Mouse (Mus musculus): ENCODE results near the gene Eml1. TPM values are rescaled to one million over a fixed set of nuclear protein-coding genes. Genes with fewer than 3 reads are reported as not detected.
"Not testable (repeated sequence)": the region's sequence is repeated elsewhere in the genome, so short reads cannot be mapped to it uniquely, and the experiment has no call there.

Gene Eml1
- total and polyA plus RNA-seq, 3 experiments, result 13.5 to 29.6 (median 17.5) TPM

- no peak for DNase-seq
Observed at GRCm38 (mm10) chr12:108474440-108474839, 103.7 kb downstream of the Eml1 start.

DNA sequence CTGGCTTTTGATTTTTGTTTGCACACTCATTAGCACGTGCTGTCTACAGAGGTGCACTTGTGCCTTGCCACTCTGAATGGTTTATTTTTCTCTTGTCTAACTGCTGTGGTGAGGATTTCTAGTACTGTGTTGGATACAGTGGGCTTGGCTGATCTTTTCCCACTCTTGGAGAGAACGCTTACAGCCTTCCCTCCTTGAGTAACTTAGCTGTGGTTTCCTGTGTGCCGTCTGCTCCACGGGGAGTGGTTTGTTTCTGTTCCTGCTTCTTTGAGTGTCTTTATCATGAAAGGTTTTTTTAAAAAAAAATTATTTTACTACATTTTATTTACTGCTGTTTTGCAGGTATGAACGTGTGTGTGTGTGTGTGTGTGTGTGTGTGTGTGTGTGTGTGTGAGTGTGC lies 108.0 kb downstream of the Eml1 start:
- DNase-seq, result no peak

GRCm38 (mm10) chr12:108480704-108481365 lies 110.1 kb downstream of the Eml1 start:
- DNase-seq, result no peak

- DNase-seq, result no peak
Observed at GRCm38 (mm10) chr12:108489076-108489475, 118.3 kb downstream of the Eml1 start.

DNA sequence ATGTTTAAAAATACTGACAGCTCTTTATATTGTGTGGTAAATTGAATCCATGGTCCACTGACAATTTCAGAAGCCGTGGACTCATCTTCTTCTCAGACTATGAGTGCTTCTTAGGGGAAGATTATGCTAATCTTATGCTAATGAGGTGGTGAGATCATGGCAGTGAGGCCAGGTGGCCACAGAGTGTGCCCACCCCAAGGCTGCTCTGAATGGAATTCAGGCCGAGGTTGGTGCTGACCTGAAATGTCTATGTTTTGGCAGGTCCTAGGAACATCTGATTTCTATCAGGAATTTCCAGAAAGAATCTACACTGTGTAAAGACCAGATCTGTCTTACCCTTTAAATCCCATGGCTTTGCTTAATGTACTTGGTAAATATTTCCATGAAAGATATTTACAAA lies 119.0 kb downstream of the Eml1 start:
- DNase-seq, result no peak

DNA sequence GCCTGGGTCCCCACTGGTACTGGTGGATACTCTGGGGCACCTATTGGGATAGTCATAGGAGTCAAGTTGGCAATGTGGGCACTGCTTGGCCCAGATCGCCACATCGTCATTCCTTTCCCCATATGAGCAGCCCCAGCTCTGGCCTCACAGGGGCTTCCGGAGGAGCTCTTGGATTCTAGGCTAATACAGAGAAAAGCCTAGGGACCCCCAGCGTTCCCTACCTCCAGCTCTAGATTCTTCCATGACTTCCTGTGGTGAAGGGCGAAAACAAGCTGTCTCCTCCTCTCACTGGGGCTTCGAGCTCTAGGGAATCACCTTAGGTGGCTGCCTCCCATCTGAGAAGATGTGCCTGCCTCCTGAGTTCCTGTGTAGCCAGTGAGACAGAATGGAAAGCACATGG lies 119.6 kb downstream of the Eml1 start:
- DNase-seq, result no peak

DNA sequence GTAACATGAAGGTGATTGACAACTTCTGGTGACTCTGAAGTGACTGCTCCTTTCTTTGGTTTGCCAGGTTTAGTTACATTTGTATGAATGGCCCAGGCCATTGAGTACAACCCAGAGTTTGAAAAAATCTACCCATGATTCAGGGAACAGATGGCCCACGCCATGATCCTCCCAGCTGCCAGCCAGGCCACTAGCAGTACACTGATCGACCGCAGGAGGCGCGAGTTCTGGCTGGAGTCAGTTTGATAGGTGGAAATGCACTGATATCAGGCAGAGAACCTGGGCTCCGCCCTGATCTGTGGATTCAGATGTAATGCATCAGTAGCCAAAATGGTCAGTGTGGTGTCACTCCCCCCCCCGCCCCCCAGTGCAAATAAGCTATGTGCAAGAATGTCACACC lies 120.2 kb downstream of the Eml1 start:
- DNase-seq, result no peak

DNA sequence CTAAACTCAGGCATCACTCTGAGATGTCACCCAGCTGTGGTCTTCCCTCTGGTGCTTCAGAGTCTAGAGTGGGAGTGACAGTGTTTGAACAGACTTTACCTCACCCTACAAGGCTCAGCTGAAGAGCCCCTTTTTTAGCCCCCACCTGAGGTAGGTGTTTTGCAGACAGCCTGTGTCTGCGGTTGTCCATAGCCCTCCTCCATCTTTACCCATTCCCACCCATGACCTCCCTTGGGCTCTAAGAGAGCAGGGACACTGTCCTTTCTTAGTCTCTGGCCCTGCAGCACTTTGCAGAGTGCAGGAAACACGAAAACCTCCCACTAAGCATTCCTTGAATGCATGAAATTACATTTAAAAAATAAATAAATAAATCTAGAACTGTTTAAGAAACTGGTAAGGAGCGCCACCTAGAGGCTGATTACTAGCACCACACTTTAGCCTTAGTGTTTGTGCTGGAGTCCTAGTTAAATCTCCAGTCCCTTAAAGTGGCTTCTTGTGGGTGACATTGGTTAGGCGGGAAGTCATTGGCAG lies 123.3 kb downstream of the Eml1 start:
- peak; percentile 24 for DNase-seq

DNA sequence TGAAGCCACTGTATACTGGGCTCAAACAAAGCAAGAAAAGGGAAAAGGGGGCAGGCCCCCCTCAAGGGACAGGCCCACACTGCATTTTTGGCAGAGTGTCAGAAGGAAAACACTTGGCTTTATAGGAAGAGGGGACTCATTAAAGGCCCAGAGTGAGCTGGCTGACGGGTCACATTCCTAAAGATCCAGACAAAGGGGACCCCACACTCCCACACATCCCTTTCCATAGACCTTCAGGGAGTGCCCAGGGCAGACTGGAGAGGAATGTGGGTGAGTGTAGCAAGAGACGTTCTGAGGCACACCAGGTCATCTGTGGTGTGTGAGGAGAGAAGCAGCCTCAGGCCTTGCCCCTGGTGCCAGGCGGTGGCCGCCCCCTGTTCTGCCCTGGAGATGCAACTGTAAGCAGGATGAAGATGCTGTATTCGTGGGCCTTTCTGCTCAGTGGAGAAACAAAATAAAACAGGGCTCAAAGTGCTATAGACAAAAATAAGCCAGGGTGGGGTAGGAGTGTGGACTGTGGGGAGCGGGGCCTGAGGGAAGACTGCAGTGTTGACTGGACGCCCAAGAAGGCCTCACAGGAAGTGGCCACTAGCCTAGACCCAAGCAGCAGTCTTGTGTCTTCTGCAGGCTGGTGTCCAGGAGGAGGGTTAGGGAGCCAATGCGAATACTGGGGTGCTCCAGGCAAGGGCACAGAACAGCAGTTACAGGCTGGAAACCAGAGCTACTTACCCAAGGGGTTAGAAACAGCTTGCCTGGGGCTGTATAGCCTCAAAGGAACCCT lies 124.9 kb downstream of the Eml1 start:
- DNase-seq, result no peak

DNA sequence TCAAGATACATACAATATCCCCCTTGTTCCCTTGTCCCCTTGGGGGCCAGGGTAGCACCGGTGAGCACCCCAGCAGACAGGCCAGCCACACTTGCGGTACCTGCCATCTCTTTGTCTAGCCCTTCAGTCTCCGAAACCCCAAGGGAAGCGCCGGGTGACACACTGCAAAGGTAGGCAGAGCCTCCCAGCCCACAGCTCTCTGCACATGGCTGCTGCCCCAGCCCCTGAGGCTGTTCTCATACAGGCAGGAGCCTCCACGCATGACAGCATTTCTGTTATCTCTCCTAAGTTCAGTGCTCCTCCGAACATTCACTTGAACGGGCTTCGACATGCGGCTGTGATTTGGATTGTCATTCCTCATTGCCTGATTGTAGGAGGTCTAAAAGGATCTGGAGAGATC lies 132.3 kb downstream of the Eml1 start:
- DNase-seq, result no peak

GRCm38 (mm10) chr12:108503582-108503981 lies 132.8 kb downstream of the Eml1 start:
- peak; percentile 25 for DNase-seq

DNA sequence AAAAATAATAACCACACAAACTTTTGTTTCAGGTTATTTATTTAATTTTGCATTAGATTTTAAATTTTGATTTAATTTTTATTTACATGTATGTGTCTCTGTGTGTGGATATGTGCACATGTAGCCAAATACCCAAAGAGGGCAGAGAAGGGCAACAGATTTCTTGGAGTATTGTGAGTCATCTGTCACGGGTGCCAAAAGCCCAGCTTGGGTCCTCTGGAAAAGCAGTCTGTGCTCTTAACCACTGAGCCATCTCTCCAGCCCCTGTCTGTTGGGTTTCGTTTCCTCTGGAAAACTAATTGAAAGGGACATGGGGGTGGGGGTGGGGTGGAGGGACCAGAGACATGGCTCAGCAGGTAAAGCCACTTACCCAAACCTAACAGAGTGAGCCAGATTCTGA lies 135.1 kb downstream of the Eml1 start:
- no peak for DNase-seq

DNA sequence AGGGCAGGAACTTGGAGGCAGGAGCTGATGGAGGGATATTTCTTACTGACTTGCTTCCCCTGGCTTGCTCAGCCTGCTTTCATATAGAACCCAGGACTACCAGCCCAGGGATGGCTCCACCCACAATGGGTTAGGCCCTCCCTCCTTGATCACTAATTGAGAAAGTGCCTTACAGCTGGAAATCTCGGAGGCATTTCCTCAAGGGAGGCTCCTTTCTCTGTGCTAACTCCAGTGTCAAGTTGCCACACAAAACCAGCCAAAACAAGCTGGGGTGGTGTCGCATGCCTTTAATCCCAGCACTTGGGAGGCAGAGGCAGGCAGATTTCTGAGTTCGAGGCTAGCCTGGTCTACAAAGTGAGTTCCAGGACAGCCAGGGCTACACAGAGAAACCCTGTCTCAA lies 136.3 kb downstream of the Eml1 start:
- DNase-seq, result not testable (repeated sequence)

GRCm38 (mm10) chr12:108510571-108510970 lies 139.8 kb downstream of the Eml1 start:
- no peak for DNase-seq

- no peak for DNase-seq
Observed at GRCm38 (mm10) chr12:108511009-108511408, 140.3 kb downstream of the Eml1 start.

- no peak for DNase-seq
Observed at GRCm38 (mm10) chr12:108515464-108515863, 144.7 kb downstream of the Eml1 start.

DNA sequence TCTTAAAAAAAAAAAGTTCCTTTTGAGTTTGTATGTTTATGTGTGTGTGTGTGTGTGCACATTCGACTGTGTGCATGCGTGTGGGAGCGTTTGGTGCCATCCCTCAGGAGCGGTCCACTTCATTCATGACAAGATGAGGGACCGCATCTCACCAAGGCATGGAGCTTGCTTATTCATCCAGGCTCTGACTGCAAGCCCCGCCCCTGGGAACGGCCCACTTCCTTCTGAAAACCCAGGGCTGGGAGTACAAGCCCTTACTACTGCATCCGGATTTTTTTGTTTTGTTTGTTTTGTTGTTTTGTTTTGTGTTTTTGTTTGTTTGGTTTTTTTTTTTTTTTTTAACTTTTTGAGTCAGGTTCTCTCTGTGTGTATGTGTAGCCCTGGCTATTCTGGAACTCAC lies 148.6 kb downstream of the Eml1 start:
- no peak for DNase-seq

- DNase-seq, result no peak
Observed at GRCm38 (mm10) chr12:108529214-108529613, 158.5 kb downstream of the Eml1 start.

DNA sequence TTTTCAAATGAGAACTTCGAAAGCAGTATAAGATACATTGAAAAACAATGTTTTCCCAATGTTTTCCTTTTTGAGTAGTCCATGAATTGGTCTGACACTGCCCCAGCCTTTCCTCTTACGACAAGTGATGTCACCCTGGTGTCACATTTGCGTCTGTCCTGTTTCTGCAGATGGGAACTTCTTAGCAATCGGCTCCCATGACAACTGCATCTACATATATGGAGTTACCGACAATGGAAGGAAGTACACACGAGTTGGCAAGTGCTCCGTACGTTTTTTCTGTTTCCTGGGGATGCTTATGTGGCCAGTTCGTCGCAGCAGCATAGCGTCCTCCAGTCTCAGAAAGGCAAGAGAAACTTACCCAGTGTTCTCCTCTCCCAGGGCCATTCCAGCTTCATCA lies 163.7 kb downstream of the Eml1 start:
- no peak for DNase-seq

GRCm38 (mm10) chr12:108536461-108536860 lies 165.7 kb downstream of the Eml1 start:
- no peak for DNase-seq

GRCm38 (mm10) chr12:108541088-108541487 lies 170.3 kb downstream of the Eml1 start:
- peak; percentile 40 for DNase-seq

DNA sequence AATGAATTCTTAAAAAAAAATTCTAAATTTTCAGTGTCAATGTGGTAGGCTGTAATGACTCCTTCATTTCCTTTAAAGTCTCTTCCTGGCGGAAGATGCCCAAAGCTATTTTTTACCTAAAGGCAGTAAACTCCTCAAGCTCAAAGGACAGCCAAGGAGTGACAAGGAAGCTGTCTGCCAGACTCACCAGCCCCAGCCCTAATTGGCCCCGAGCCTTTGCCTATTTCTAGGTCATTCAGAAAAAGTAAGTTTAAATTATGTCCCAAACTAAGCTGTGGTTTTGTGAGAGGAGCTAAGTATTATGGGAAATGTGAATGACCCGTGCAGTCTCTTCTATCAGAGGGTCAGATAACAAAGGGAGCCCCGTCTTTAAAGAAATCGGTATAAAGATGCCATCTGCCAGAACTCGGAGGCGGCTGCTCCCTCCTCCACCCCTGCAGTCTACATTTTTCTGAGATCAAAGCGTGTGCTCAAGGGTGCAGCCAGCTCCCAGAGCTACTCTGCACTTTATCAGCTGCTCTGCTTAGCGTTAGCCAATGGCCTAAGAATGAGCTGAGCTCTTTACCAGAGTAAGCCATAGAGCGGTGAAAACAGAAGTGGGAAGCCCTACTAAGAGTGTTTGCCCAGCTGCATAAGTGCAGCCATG lies 175.9 kb downstream of the Eml1 start:
- peak; percentile 56 for DNase-seq
